Mouse (Mus musculus) kidney, embryonic 14.5 days (tissue): Measurements from ENCODE around the gene Asgr2. TPM values are rescaled to one million over a fixed set of nuclear protein-coding genes. Genes with fewer than 3 reads are reported as not detected.

Experiments used
- ATAC-seq: fragments of 200-750 bp; cut with Nextera tagmentation; 2 replicates; pipeline ENCODE4 v1.8.0; 2017; ENCODE audit warnings: moderate number of reproducible peaks, mild to moderate bottlenecking, moderate TSS enrichment, moderate library complexity; ENCODE audit not compliant: low FRiP score, low TSS enrichment
- H3K27ac ChIP-seq: fragments of 300-500 bp; sonication (generic); 2 replicates; pipeline ENCODE4 v1.5.1; 2014; ENCODE audit warnings: low read depth, mild to moderate bottlenecking, low read length, moderate library complexity, mixed read lengths
- H3K27me3 ChIP-seq: fragments of 300-500 bp; sonication (generic); 2 replicates; pipeline ENCODE4 v1.6.1; 2014; ENCODE audit warnings: mild to moderate bottlenecking, low read length; ENCODE audit not compliant: control insufficient read depth, insufficient read depth
- H3K36me3 ChIP-seq: fragments of 300-500 bp; sonication (generic); 2 replicates; pipeline ENCODE4 v1.6.1; 2014; ENCODE audit warnings: low read length, mixed read lengths; ENCODE audit not compliant: control insufficient read depth, insufficient read depth
- H3K4me1 ChIP-seq: fragments of 300-500 bp; sonication (generic); 2 replicates; pipeline ENCODE4 v1.6.1; 2014; ENCODE audit warnings: low read length, mixed read lengths; ENCODE audit not compliant: control insufficient read depth, insufficient read depth
- H3K4me2 ChIP-seq: fragments of 300-500 bp; sonication (generic); replicated peaks from 2 replicates; pipeline ENCODE4 v1.6.1; 2014; ENCODE audit warnings: low read depth, mild to moderate bottlenecking, low read length
- H3K4me3 ChIP-seq: fragments of 300-500 bp; sonication (generic); 2 replicates; pipeline ENCODE4 v1.5.1; 2014; ENCODE audit warnings: mild to moderate bottlenecking, low read length
- H3K9ac ChIP-seq: fragments of 300-500 bp; sonication (generic); 2 replicates; pipeline ENCODE4 v1.6.1; 2014; ENCODE audit warnings: low read depth, mild to moderate bottlenecking, low read length, moderate library complexity
- H3K9me3 ChIP-seq: fragments of 300-500 bp; sonication (generic); 2 replicates; pipeline ENCODE4 v1.6.1; 2016; ENCODE audit warnings: low read length; ENCODE audit not compliant: control insufficient read depth
- WGBS: fragments of 180-500 bp; shearing (Covaris S2); extraction: QIAGEN DNeasy Blood & Tissue Kit; methylation state at CpG from one replicate; pipeline ENCODE4 v1.1.7; 2014; 5-methylcytosine and 5-hydroxymethylcytosine counted together
- polyA plus RNA-seq: library from polyadenylated mRNA; unstranded; fragments of >200 nt; fragmentation: Nextera tagmentation; extraction: Ambion mirVana; gene quantifications from 2 replicates; pipeline ENCODE4 v1.2.1, GENCODE M21; 2014

The Asgr2 gene
- polyA plus RNA-seq, 1 experiment from 2014 or later: not detected

DNA sequence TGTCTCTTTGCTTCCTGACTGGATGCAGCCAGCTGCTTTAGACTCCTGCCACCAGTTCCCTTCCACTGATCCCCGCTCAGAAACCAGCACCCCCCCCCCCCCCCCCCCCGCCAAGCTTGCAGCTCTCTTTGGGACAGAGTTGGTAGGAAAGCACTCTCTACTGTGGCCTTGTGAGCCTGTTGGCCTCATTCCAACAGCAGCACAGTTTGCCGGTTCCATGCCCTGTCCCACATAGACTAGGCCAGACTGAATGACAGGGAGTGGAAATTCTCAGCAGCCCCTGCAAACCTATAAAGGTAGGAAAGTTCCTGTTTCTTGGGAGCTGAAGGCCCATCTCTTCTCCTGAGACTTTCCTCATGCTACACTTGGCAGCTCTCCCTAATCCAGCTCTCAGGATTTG is 15.0 kb upstream of the Asgr2 start:
- 88% methylated on average over 2 of the region's 3 CpGs for whole genome bisulfite sequencing
- no peak overlapping the region for H3K27ac ChIP-seq
- H3K36me3 ChIP-seq: no peaks in the 10 kb centered on the region
- H3K9ac ChIP-seq: no peak overlapping the region
- no peaks in the 10 kb centered on the region for H3K4me1 ChIP-seq
- H3K4me2 ChIP-seq: no peak overlapping the region
- H3K27me3 ChIP-seq: peaks cover 7% of the 10 kb centered on the region
- no peaks in the 10 kb centered on the region for H3K9me3 ChIP-seq
- no peak overlapping the region for H3K4me3 ChIP-seq
- ATAC-seq: no peak

DNA sequence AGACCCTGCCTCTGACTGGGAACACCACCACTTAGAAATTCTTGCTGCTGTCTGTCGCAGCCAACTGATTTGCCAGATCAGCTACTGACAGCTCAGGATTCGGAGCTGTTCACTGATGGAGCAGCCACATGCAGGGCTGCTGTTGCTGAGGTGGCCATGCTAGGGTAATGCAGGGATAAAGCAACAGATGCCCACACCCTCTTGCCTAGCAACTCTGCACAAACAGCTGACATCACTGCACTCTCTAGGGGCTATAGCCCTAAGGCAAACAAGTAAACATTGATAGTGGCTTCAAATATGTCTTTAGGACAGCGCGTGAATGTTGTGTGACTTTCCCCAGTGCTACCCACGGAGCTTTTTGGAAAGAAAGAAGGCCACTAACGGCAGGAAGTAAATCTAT is 13.3 kb upstream of the Asgr2 start:
- WGBS: 72% methylated on average over 6 of the region's 6 CpGs
- no peak for ATAC-seq

GRCm38 (mm10) chr11:70079928-70080327 is 12.5 kb upstream of the Asgr2 start:
- H3K4me1 ChIP-seq: no peaks in the 10 kb centered on the region
- ATAC-seq: no peak
- no peak overlapping the region for H3K9ac ChIP-seq
- 75% methylated on average over 7 of the region's 7 CpGs for WGBS
- no peak overlapping the region for H3K27ac ChIP-seq
- H3K9me3 ChIP-seq: no peaks in the 10 kb centered on the region
- H3K27me3 ChIP-seq: no peaks in the 10 kb centered on the region; the same call in none of the 2 replicates
- H3K36me3 ChIP-seq: no peaks in the 10 kb centered on the region
- H3K4me3 ChIP-seq: no peak overlapping the region
- H3K4me2 ChIP-seq: no peak overlapping the region

More for the DNA sequence above, 13.3 kb upstream of the Asgr2 start:
- H3K27me3 ChIP-seq: peaks cover 2% of the 10 kb centered on the region
- H3K9ac ChIP-seq: no peak overlapping the region
- H3K4me3 ChIP-seq: no peak overlapping the region
- no peaks in the 10 kb centered on the region for H3K9me3 ChIP-seq
- no peak overlapping the region for H3K4me2 ChIP-seq
- H3K36me3 ChIP-seq: no peaks in the 10 kb centered on the region
- no peaks in the 10 kb centered on the region for H3K4me1 ChIP-seq
- H3K27ac ChIP-seq: no peak overlapping the region

DNA sequence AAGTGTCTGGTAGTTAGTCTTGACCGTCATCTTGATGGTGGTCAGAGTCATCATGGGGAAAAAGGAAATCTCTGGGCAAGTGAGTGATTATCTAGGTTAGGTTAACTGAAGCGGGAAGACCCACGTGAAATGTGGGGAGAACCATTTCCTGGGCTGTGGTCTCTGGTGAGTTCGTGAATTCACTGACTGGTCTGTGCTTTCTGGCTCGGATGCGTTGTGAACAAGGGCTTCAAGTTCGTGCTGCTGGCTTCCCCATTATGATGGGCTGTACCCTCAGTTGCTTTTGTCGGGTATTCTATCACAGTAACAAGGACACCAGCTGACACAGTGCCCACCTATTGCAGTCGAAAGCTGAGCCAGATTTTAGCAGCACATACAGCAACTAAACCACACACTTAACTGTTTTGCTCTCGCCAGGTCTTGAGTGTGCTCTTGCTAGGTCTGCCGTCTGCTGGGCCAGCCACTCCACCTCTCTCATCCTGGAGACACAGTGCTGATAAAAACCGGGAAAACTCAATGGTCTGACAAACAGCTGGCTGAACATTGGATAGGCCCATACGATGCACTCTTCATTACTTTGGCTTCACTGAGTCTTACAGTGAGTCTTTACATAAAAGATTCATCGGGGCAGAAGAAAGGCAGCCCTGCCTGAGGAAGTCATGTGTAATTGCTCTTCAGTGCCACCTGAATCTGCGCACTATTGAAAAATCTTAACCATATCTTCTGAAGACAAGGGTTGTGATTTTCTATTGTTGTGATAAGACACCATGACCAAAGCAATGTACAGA is 11.4 kb upstream of the Asgr2 start:
- H3K4me3 ChIP-seq: no peak overlapping the region
- 88% methylated on average over 15 of the region's 15 CpGs for WGBS
- H3K9ac ChIP-seq: no peak overlapping the region
- H3K4me1 ChIP-seq: no peaks in the 10 kb centered on the region
- no peaks in the 10 kb centered on the region for H3K9me3 ChIP-seq
- H3K27me3 ChIP-seq: no peaks in the 10 kb centered on the region; the same call in 1 of the 2 replicates
- H3K36me3 ChIP-seq: no peaks in the 10 kb centered on the region
- no peak for ATAC-seq
- H3K4me2 ChIP-seq: no peak overlapping the region
- no peak overlapping the region for H3K27ac ChIP-seq

- no peaks in the 10 kb centered on the region for H3K36me3 ChIP-seq
- H3K27ac ChIP-seq: no peak overlapping the region
- no peaks in the 10 kb centered on the region for H3K4me1 ChIP-seq
- no peak overlapping the region for H3K4me3 ChIP-seq
- H3K9ac ChIP-seq: no peak overlapping the region
- H3K27me3 ChIP-seq: no peaks in the 10 kb centered on the region
- no peaks in the 10 kb centered on the region for H3K9me3 ChIP-seq
- no peak for ATAC-seq
- no peak overlapping the region for H3K4me2 ChIP-seq
- WGBS: 86% methylated on average over 8 of the region's 8 CpGs
These were observed 7.9 kb upstream of the Asgr2 start for GRCm38 (mm10) chr11:70084563-70084962.

DNA sequence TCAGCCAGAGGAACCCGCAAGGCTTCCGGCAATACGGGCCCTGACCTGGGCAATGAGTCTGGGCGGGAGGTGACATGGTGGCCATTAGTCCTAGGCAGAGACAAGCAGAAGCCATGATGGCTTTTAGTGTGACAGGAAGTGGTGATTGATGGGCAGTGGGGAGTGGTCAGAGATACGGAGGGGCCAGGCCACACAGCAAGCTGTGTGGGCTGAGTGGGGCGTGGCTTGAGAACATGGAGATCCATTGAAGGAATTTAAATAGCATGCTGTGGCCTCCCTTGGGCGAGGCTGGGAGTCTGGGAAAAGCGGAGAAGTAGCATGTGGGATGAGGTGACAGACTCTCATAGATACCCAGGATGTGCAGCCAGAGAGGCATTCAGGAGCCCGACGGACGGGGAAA is 5.0 kb downstream of the Asgr2 start:
- no peak overlapping the region for H3K27ac ChIP-seq
- H3K9ac ChIP-seq: no peak overlapping the region
- no peak for ATAC-seq
- H3K4me1 ChIP-seq: no peaks in the 10 kb centered on the region
- H3K4me2 ChIP-seq: no peak overlapping the region
- WGBS: 67% methylated on average over 11 of the region's 11 CpGs
- no peaks in the 10 kb centered on the region for H3K27me3 ChIP-seq
- H3K4me3 ChIP-seq: no peak overlapping the region
- H3K9me3 ChIP-seq: no peaks in the 10 kb centered on the region
- no peaks in the 10 kb centered on the region for H3K36me3 ChIP-seq

- Histone ChIP-seq H3K27ac (no peak overlapping the region), H3K4me2 (no peak overlapping the region), H3K4me3 (no peak overlapping the region), H3K27me3 (no peaks in the 10 kb centered on the region), H3K9me3 (no peaks in the 10 kb centered on the region), H3K36me3 (no peaks in the 10 kb centered on the region), H3K4me1 (no peaks in the 10 kb centered on the region), H3K9ac (no peak overlapping the region)
- 89% methylated on average over 2 of the region's 2 CpGs for WGBS
- no peak for ATAC-seq
These were observed 6.7 kb downstream of the Asgr2 start for GRCm38 (mm10) chr11:70099102-70099501.

GRCm38 (mm10) chr11:70099809-70100208 is 7.4 kb downstream of the Asgr2 start:
- no peaks in the 10 kb centered on the region for H3K9me3 ChIP-seq
- H3K4me2 ChIP-seq: no peak overlapping the region
- H3K4me1 ChIP-seq: no peaks in the 10 kb centered on the region
- H3K27ac ChIP-seq: no peak overlapping the region
- ATAC-seq: no peak
- H3K36me3 ChIP-seq: no peaks in the 10 kb centered on the region
- H3K27me3 ChIP-seq: no peaks in the 10 kb centered on the region
- no peak overlapping the region for H3K9ac ChIP-seq
- no peak overlapping the region for H3K4me3 ChIP-seq
- 84% methylated on average over 2 of the region's 2 CpGs for WGBS

- no peak overlapping the region for H3K9ac ChIP-seq
These were observed 11.4 kb downstream of the Asgr2 start for GRCm38 (mm10) chr11:70103701-70104315.

More at GRCm38 (mm10) chr11:70103701-70104315, 11.4 kb downstream of the Asgr2 start:
- Histone ChIP-seq H3K9me3 (no peaks in the 10 kb centered on the region), H3K4me2 (no peak overlapping the region), H3K36me3 (no peaks in the 10 kb centered on the region), H3K27ac (no peak overlapping the region), H3K4me1 (no peaks in the 10 kb centered on the region), H3K4me3 (no peak overlapping the region), H3K27me3 (no peaks in the 10 kb centered on the region)
- 79% methylated on average over 14 of the region's 14 CpGs for WGBS
- ATAC-seq: no peak
